Mouse (Mus musculus): ENCODE results near the gene Phlpp1. TPM values are rescaled to one million over a fixed set of nuclear protein-coding genes. Genes with fewer than 3 reads are reported as not detected.

Gene Phlpp1
- polyA plus RNA-seq, 1 experiment, result 7.6 TPM

DNA sequence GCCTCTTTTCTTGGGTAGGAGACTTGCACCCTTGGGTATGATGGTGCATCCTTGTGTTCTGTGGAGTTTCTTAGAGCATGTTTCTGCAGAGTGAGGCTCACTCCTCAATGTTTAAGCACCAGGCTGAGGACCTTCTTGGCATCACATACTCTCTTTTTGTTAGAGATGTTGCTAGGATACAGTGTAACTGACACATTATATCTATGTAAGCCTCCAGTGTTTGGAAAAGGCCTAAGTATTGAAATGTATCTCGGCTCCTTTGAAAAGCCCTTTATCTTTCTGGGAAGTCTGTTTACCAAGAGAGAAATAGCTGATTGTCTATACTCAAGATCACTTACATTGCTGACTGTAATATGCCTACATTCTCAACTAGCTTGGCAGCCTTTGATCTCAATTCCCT lies 208.9 kb downstream of the Phlpp1 start:
- no peak for TF ChIP-seq POLR2A (IDR thresholded peaks at IDR 0.05; ENCODE audit: borderline replicate concordance, low read depth, low read length)
- TF ChIP-seq CTCF (IDR thresholded peaks at IDR 0.05; ENCODE audit: low read depth, low read length), result no peak
- Histone ChIP-seq H3K4me1 (ENCODE audit: control insufficient read depth, insufficient read depth, low read length) (peaks cover 3% of the 10 kb centered on the region), H3K27ac (ENCODE audit: insufficient read depth, low read depth, low read length) (no peak overlapping the region), H3K4me3 (ENCODE audit: insufficient read depth, low read length) (no peak overlapping the region)

DNA sequence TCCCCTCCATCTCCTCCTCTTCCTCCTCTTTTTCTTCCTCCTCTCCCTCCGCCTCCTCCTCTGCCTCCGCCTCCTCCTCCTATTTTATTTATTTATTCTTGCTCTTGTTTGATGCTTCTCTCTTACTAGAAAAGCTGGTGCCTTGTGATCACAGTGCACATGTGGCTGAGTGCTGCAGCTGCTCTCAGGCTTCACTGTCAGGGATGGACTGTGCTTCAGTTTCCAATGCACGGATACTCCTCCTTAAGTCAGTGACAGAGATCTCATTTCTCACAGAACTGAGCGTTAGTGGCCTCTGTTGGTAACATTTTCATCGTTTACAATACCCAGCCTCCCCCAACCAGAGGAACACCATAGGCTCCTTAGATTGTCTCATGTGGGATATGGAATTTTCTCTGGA lies 215.0 kb downstream of the Phlpp1 start:
- TF ChIP-seq POLR2A (IDR thresholded peaks at IDR 0.05; ENCODE audit: borderline replicate concordance, low read depth, low read length) (no peak), CTCF (IDR thresholded peaks at IDR 0.05; ENCODE audit: low read depth, low read length) (no peak)
- no peak overlapping the region for H3K27ac ChIP-seq (ENCODE audit: insufficient read depth, low read depth, low read length)
- no peaks in the 10 kb centered on the region for H3K4me1 ChIP-seq (ENCODE audit: control insufficient read depth, insufficient read depth, low read length)

GRCm38 (mm10) chr1:106387264-106387663 lies 215.7 kb downstream of the Phlpp1 start:
- no peaks in the 10 kb centered on the region for H3K4me1 ChIP-seq (ENCODE audit: control insufficient read depth, insufficient read depth, low read length)
- H3K4me3 ChIP-seq (ENCODE audit: insufficient read depth, low read length), result no peak overlapping the region
- H3K27ac ChIP-seq (ENCODE audit: insufficient read depth, low read depth, low read length), result no peak overlapping the region
- TF ChIP-seq POLR2A (IDR thresholded peaks at IDR 0.05; ENCODE audit: borderline replicate concordance, low read depth, low read length) (no peak), CTCF (IDR thresholded peaks at IDR 0.05; ENCODE audit: low read depth, low read length) (no peak)

More for the DNA sequence above, 215.0 kb downstream of the Phlpp1 start:
- H3K4me3 ChIP-seq (ENCODE audit: insufficient read depth, low read length), result no peak overlapping the region

DNA sequence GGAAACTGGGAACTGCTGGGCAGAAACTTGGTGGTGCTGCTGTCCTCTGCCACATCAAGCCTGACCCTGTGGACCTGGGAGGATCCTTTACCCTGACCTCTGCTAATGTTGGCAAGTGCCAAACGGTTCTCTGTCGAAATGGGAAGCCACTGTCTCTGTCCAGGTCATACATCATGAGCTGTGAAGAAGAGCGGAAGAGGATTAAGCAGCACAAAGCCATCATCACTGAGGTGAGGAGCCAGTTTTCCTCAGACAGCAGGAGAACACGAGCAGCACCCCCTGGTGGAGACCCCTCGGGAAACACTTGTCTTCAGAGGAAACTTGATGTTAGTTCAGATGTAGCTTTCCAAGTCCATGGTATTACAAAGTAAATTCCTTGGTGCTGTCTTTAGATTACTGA lies 218.1 kb downstream of the Phlpp1 start:
- no peak overlapping the region for H3K4me3 ChIP-seq (ENCODE audit: insufficient read depth, low read length)
- H3K4me1 ChIP-seq (ENCODE audit: control insufficient read depth, insufficient read depth, low read length), result peaks cover 3% of the 10 kb centered on the region
- H3K27ac ChIP-seq (ENCODE audit: insufficient read depth, low read depth, low read length), result no peak overlapping the region
- peak; percentile 66; the same call in 1 of the 2 replicates for TF ChIP-seq CTCF (IDR thresholded peaks at IDR 0.05; ENCODE audit: low read depth, low read length)
- TF ChIP-seq POLR2A (IDR thresholded peaks at IDR 0.05; ENCODE audit: borderline replicate concordance, low read depth, low read length), result no peak

GRCm38 (mm10) chr1:106393072-106393471 lies 221.5 kb downstream of the Phlpp1 start:
- Histone ChIP-seq H3K4me1 (ENCODE audit: control insufficient read depth, insufficient read depth, low read length) (peaks cover 9% of the 10 kb centered on the region), H3K4me3 (ENCODE audit: insufficient read depth, low read length) (no peak overlapping the region), H3K27ac (ENCODE audit: insufficient read depth, low read depth, low read length) (no peak overlapping the region)
- TF ChIP-seq POLR2A (IDR thresholded peaks at IDR 0.05; ENCODE audit: borderline replicate concordance, low read depth, low read length), result no peak
- no peak for TF ChIP-seq CTCF (IDR thresholded peaks at IDR 0.05; ENCODE audit: low read depth, low read length)

DNA sequence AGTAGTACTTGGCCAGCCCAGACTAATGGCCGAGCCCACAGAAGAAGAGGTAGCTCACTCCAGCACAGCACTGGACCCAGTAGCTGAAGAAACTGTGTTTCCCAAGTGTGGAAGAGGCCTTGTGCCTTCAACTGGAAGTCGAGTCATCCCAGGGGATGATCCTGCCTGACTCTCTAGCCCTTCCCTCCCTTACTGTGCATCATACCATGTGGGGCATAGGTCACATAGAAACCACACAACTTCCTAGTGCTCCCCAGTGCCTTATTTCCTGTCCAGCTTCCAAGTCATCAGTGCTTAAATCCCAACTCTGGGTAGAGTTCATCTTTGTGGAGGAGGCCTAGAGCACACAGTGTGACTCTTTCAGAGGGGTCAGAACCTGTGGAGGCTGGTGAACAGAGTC lies 223.1 kb downstream of the Phlpp1 start:
- no peak overlapping the region for H3K4me3 ChIP-seq (ENCODE audit: insufficient read depth, low read length)

GRCm38 (mm10) chr1:106395476-106395875 lies 223.9 kb downstream of the Phlpp1 start:
- Histone ChIP-seq H3K4me1 (ENCODE audit: control insufficient read depth, insufficient read depth, low read length) (peaks cover 13% of the 10 kb centered on the region), H3K27ac (ENCODE audit: insufficient read depth, low read depth, low read length) (no peak overlapping the region), H3K4me3 (ENCODE audit: insufficient read depth, low read length) (no peak overlapping the region)
- no peak for TF ChIP-seq POLR2A (IDR thresholded peaks at IDR 0.05; ENCODE audit: borderline replicate concordance, low read depth, low read length)
- peak; percentile 76 for TF ChIP-seq CTCF (IDR thresholded peaks at IDR 0.05; ENCODE audit: low read depth, low read length)

More for the DNA sequence above, 223.1 kb downstream of the Phlpp1 start:
- TF ChIP-seq POLR2A (IDR thresholded peaks at IDR 0.05; ENCODE audit: borderline replicate concordance, low read depth, low read length) (no peak), CTCF (IDR thresholded peaks at IDR 0.05; ENCODE audit: low read depth, low read length) (no peak)
- Histone ChIP-seq H3K27ac (ENCODE audit: insufficient read depth, low read depth, low read length) (no peak overlapping the region), H3K4me1 (ENCODE audit: control insufficient read depth, insufficient read depth, low read length) (peaks cover 9% of the 10 kb centered on the region)

DNA sequence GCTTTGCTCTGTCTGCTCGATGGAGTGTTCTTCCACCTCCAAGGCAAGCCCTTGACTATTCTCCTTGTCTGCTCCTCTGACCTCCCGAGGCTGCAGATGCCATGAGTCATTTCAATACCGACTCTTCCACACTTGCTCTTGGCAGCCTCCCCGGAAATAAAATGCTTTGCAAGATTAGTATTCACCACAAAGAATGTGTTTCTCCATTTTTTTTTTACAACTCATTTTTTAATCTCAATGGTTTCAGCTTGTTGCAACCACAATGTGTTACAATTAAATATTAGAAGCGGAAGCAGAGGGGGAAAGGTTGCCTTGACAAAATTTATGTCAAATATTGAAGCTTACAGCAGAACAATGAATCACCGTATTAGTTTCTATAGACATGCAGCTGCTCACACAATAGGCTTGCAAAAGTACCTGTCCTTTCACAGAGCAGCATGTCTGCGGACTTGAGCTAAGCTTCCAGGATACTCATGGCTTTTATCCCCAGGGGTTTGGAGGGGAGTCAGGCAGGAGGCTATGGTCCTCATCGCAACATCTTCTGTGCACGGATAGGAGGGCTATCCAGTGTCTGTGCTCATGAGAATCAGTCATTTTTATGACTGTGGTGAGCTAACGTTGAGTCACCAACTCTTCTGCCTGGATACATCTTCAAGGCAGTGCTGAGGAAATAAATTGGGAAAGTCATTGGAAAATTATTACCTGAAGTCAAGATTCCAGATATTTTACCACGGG lies 229.5 kb downstream of the Phlpp1 start:
- Histone ChIP-seq H3K4me3 (ENCODE audit: insufficient read depth, low read length) (peak overlapping the region; percentile 20), H3K27ac (ENCODE audit: insufficient read depth, low read depth, low read length) (no peak overlapping the region), H3K4me1 (ENCODE audit: control insufficient read depth, insufficient read depth, low read length) (peaks cover 12% of the 10 kb centered on the region)
- TF ChIP-seq CTCF (IDR thresholded peaks at IDR 0.05; ENCODE audit: low read depth, low read length) (no peak), POLR2A (IDR thresholded peaks at IDR 0.05; ENCODE audit: borderline replicate concordance, low read depth, low read length) (no peak)

DNA sequence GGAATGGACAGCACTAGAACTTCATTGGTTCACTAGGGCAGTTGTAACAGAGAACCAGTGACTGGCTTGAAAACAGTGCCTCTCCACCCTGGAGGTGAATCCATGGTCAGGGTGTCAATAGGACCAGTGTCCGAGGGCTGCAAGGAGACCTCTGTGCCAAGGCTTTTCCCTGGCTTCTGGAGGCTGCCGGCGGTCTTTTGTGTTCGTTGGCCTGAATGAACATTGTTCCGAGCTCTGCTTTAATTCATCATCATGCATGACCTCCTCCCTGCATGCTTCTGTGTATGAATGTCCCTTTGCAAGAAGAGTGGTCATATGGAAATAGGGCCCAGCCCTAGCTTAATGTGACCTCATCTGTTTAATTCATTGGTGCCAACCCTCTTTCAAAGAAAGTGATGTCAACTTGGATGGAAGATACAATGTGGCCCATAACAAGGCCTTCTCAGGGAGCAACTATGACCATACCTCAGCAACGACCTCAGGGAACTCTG lies 231.5 kb downstream of the Phlpp1 start:
- Histone ChIP-seq H3K27ac (ENCODE audit: insufficient read depth, low read depth, low read length) (no peak overlapping the region), H3K4me1 (ENCODE audit: control insufficient read depth, insufficient read depth, low read length) (peaks cover 21% of the 10 kb centered on the region), H3K4me3 (ENCODE audit: insufficient read depth, low read length) (no peak overlapping the region)
- TF ChIP-seq CTCF (IDR thresholded peaks at IDR 0.05; ENCODE audit: low read depth, low read length), result no peak
- no peak for TF ChIP-seq POLR2A (IDR thresholded peaks at IDR 0.05; ENCODE audit: borderline replicate concordance, low read depth, low read length)

- H3K4me3 ChIP-seq (ENCODE audit: insufficient read depth, low read length), result no peak overlapping the region
- peaks cover 17% of the 10 kb centered on the region for H3K4me1 ChIP-seq (ENCODE audit: control insufficient read depth, insufficient read depth, low read length)
- TF ChIP-seq CTCF (IDR thresholded peaks at IDR 0.05; ENCODE audit: low read depth, low read length) (no peak), POLR2A (IDR thresholded peaks at IDR 0.05; ENCODE audit: borderline replicate concordance, low read depth, low read length) (no peak)
- H3K27ac ChIP-seq (ENCODE audit: insufficient read depth, low read depth, low read length), result no peak overlapping the region
These were observed 235.3 kb downstream of the Phlpp1 start for GRCm38 (mm10) chr1:106406852-106407251.

Data from bone marrow macrophage, adult 2 months (primary cell).